Comparison of ENCODE assay signal across 8 mouse cellular contexts in genomic region chr8:92827243-92828034, GRCm38 (mm10). TPM values are rescaled to one million over a fixed set of nuclear protein-coding genes. Genes with fewer than 3 reads are reported as not detected.
DNase-seq lines count a peak whose midpoint lies in the region; ATAC-seq and TF ChIP-seq lines count a peak whose summit lies in the region.

Gene Mmp2 (plus strand): TSS chr8:92827291.

- ATAC-seq in intestine, postnatal 0 days: no peak
- ATAC-seq in stomach, postnatal 0 days (ENCODE audit: low FRiP score, low TSS enrichment): peak; percentile 71
- ATAC-seq in inflammation-experienced regulatory T-cells, adult 6 months: no peak

- TF ChIP-seq EP300 in stomach, postnatal 0 days (optimal IDR thresholded peaks at IDR 0.05): no peak

- H3K36me3 ChIP-seq in intestine, postnatal 0 days (ENCODE audit: control insufficient read depth, insufficient read depth): no peaks in the 10 kb centered on the region
- no peaks in the 10 kb centered on the region for H3K36me3 ChIP-seq in stomach, postnatal 0 days (ENCODE audit: control insufficient read depth, insufficient read depth, low read length)

- no peaks in the 10 kb centered on the region for H3K27me3 ChIP-seq in intestine, postnatal 0 days (replicated peaks; ENCODE audit: control insufficient read depth, insufficient read depth, low read length)
- no peaks in the 10 kb centered on the region for H3K27me3 ChIP-seq in stomach, postnatal 0 days (ENCODE audit: control insufficient read depth, insufficient read depth, low read length)

- H3K4me3 ChIP-seq in intestine, postnatal 0 days (ENCODE audit: low read depth, low read length): peak within 1 kb of the TSS; percentile 38
- peak within 1 kb of the TSS; percentile 44 for H3K4me3 ChIP-seq in stomach, postnatal 0 days (ENCODE audit: low read depth, low read length)

- 3% methylated on average over 37 of the region's 37 CpGs for WGBS in intestine, postnatal 0 days
- 6% methylated on average over 35 of the region's 37 CpGs for WGBS in stomach, postnatal 0 days

- H3K9ac ChIP-seq in intestine, postnatal 0 days (ENCODE audit: low read depth, low read length): peak within 1 kb of the TSS; percentile 53
- peak within 1 kb of the TSS; percentile 59 for H3K9ac ChIP-seq in stomach, postnatal 0 days (ENCODE audit: low read length)

- peak; percentile 90 for DNase-seq in NIH3T3 (ENCODE audit: low read depth)
- peak; percentile 80 for DNase-seq in embryo, embryonic 10 days (ENCODE audit: low spot score)
- DNase-seq in heart, adult 11 months: peak; percentile 98
- peak; percentile 61 for DNase-seq in lung, postnatal 14 days
- DNase-seq in stomach, postnatal 0 days (ENCODE audit: low spot score): peak; percentile 33
- DNase-seq in natural killer cell, adult 2 months (ENCODE audit: low spot score in 2 of 2): no peak

- H3K4me1 ChIP-seq in intestine, postnatal 0 days (replicated peaks; ENCODE audit: control insufficient read depth, insufficient read depth, low read length): no peaks in the 10 kb centered on the region
- no peaks in the 10 kb centered on the region for H3K4me1 ChIP-seq in stomach, postnatal 0 days (replicated peaks; ENCODE audit: control insufficient read depth, insufficient read depth)

- TF ChIP-seq CTCF in intestine, postnatal 0 days (IDR thresholded peaks at IDR 0.05; ENCODE audit: low read depth): peak; percentile 26
- peak; percentile 14; the same call in 1 of the 2 replicates for TF ChIP-seq CTCF in stomach, postnatal 0 days (IDR thresholded peaks at IDR 0.05; ENCODE audit: low read depth)

- no peaks in the 10 kb centered on the region for H3K9me3 ChIP-seq in intestine, postnatal 0 days (ENCODE audit: control insufficient read depth)
- H3K9me3 ChIP-seq in stomach, postnatal 0 days (ENCODE audit: control insufficient read depth, low read length): no peaks in the 10 kb centered on the region

- H3K27ac ChIP-seq in intestine, postnatal 0 days (ENCODE audit: low read depth, low read length): peak within 1 kb of the TSS; percentile 78
- H3K27ac ChIP-seq in stomach, postnatal 0 days (replicated peaks): peak within 1 kb of the TSS; percentile 90

- peak within 1 kb of the TSS; percentile 60 for H3K4me2 ChIP-seq in intestine, postnatal 0 days (replicated peaks; ENCODE audit: low read depth)
- peak within 1 kb of the TSS; percentile 59 for H3K4me2 ChIP-seq in stomach, postnatal 0 days (replicated peaks; ENCODE audit: low read depth)

RNA-seq across cellular contexts. Expression of gene Mmp2, which starts in this region (rescaled TPM):
- polyA plus RNA-seq in intestine, postnatal 0 days (2015; fragmentation: Nextera tagmentation; extraction: Ambion mirVana): 59.0 and 60.0 TPM in 2 replicates
- 80.4 and 98.8 TPM in 2 replicates for polyA plus RNA-seq in stomach, postnatal 0 days (2015; fragmentation: Nextera tagmentation; extraction: Ambion mirVana)
- polyA plus RNA-seq in inflammation-experienced regulatory T-cells, adult 6 months (2017; shearing (Covaris generic)): not detected

Comparison
In these comparisons a context has a peak if more than half of its experiments do, and no peak if none do; other contexts are left out.
1. RNA of gene Mmp2 (polyA plus RNA-seq): 80.4 to 98.8 TPM in stomach, postnatal 0 days and 59.0 to 60.0 TPM in intestine, postnatal 0 days; not detected in inflammation-experienced regulatory T-cells, adult 6 months; every median in the first group is over 10 times any median in the second.
2. DNase-seq: peak in NIH3T3 (single experiment), embryo, embryonic 10 days (single experiment), heart, adult 11 months (single experiment), lung, postnatal 14 days (single experiment) and stomach, postnatal 0 days (single experiment); none in natural killer cell, adult 2 months (0 of 2).